Mouse (Mus musculus): ENCODE measurements around the gene Prl3d3. TPM values are rescaled to one million over a fixed set of nuclear protein-coding genes. Genes with fewer than 3 reads are reported as not detected.
"Not testable (repeated sequence)": the region's sequence is repeated elsewhere in the genome, so short reads cannot be mapped to it uniquely, and the experiment has no call there.

Gene Prl3d3
- polyA plus RNA-seq (2012; ENCODE audit: insufficient read depth, insufficient read length, missing spikeins): not detected in 2 replicates

DNA sequence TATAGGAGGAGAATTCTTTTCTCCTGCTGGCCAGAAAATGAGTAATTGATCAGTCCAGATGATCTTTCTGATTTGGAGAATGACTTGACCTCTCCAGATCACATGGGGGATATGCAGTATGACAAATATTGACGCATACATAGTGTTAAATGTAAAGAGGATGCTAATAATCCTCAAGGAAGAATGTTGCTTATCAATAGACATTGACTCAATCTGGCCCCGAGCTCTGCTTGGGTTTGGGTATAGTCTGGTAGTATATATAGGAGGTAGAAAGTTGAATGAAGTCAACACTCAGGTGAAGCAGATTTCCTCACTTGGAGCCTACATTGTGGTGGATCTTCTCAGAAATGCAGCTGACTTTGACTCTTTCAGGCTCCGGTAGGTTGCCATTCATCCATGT, at the start of gene Prl3d3:
Prl3d3 (plus strand) TSS at position 301 of the 400 bp plus-strand sequence.
- not testable (repeated sequence) for H3K4me1 ChIP-seq (ENCODE audit: control insufficient read depth, insufficient read depth, low read length); H3K27ac ChIP-seq (ENCODE audit: insufficient read depth, low read depth, low read length)

DNA sequence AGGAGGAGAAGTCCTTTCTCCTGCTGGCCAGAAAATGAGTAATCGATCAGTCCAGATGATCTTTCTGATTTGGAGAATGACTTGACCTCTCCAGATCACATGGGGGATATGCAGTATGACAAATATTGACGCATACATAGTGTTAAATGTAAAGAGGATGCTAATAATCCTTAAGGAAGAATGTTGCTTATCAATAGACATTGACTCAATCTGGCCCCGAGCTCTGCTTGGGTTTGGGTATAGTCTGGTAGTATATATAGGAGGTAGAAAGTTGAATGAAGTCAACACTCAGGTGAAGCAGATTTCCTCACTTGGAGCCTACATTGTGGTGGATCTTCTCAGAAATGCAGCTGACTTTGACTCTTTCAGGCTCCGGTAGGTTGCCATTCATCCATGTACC, 35.2 kb upstream of the Prl3d3 start, which contains the start of gene Prl3d2:
Prl3d2 (plus strand) TSS at position 301 of the 400 bp plus-strand sequence.
- H3K4me3 ChIP-seq (ENCODE audit: insufficient read depth, low read length); H3K27ac ChIP-seq (ENCODE audit: insufficient read depth, low read depth, low read length); H3K4me1 ChIP-seq (ENCODE audit: control insufficient read depth, insufficient read depth, low read length): not testable (repeated sequence)

More for the DNA sequence above, at the start of gene Prl3d3:
- H3K4me3 ChIP-seq (ENCODE audit: insufficient read depth, low read length): not testable (repeated sequence)

DNA sequence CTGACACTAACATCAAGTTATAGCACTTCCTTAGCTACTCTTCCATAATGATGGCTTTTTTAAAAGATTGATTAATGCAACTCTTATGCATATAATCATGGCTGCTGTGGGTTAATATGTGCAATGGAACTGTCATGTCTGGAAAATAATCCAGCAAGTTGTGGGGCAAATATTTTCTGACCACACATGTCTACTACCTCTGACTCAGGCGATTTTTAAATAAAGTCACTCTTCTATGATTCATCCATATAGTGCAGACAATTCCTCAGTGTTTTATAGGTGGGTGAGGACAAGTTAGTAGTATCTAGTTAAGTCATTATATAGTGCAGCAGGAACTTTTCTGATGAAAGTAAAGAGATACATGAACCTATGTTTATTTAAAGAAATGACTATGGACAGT, 8.3 kb upstream of the Prl3d3 start:
- TF ChIP-seq POLR2A (IDR thresholded peaks at IDR 0.05; ENCODE audit: borderline replicate concordance, low read depth, low read length): no peak
- TF ChIP-seq CTCF (IDR thresholded peaks at IDR 0.05; ENCODE audit: low read depth, low read length): no peak
- H3K4me3 ChIP-seq (ENCODE audit: insufficient read depth, low read length): no peak overlapping the region
- H3K4me1 ChIP-seq (ENCODE audit: control insufficient read depth, insufficient read depth, low read length): no peaks in the 10 kb centered on the region
- H3K27ac ChIP-seq (ENCODE audit: insufficient read depth, low read depth, low read length): no peak overlapping the region

DNA sequence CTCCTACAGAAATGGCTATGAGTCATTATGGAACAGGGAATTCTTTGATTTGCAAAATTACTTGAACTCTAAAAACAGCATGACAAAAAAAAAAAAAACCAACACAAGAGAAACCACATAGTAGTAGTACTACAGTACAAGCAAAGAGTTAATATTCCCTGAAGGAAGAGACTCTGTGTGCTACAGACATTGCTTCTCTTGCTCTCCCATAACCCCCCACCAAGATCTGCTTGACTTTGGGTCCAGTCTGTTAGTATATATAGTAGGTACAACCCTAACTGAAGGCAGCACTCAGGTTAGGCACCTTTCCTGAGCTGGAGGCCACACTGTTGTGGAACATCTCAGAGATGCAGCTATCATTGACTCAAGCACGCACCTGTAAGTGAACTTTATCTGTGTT, 39.8 kb downstream of the Prl3d3 start, which contains the start of gene Prl3c1:
Prl3c1 (plus strand) TSS at position 301 of the 400 bp plus-strand sequence.
- no peak within 1 kb of the TSS for H3K4me3 ChIP-seq (ENCODE audit: insufficient read depth, low read length)
- no peaks in the 10 kb centered on the region for H3K4me1 ChIP-seq (ENCODE audit: control insufficient read depth, insufficient read depth, low read length)
- TF ChIP-seq CTCF (IDR thresholded peaks at IDR 0.05; ENCODE audit: low read depth, low read length): no peak
- no peak for TF ChIP-seq POLR2A (IDR thresholded peaks at IDR 0.05; ENCODE audit: borderline replicate concordance, low read depth, low read length)
- no peak within 1 kb of the TSS for H3K27ac ChIP-seq (ENCODE audit: insufficient read depth, low read depth, low read length)

Other genes starting within 250 kb of the Prl3d3 start
- gene Prl, start 99.2 kb upstream of the Prl3d3 start, polyA plus RNA-seq (2012; ENCODE audit: insufficient read depth, insufficient read length, missing spikeins): not detected in 2 replicates
- gene Prl3d1, start 62.6 kb upstream of the Prl3d3 start, polyA plus RNA-seq (2012; ENCODE audit: insufficient read depth, insufficient read length, missing spikeins): not detected in 2 replicates
- not detected in 2 replicates for gene Prl3d2, start 35.1 kb upstream of the Prl3d3 start, polyA plus RNA-seq (2012; ENCODE audit: insufficient read depth, insufficient read length, missing spikeins)
- gene Prl3c1, start 39.9 kb downstream of the Prl3d3 start, polyA plus RNA-seq (2012; ENCODE audit: insufficient read depth, insufficient read length, missing spikeins): not detected in 2 replicates
- not detected in 2 replicates for gene Prl3b1, start 85.1 kb downstream of the Prl3d3 start, polyA plus RNA-seq (2012; ENCODE audit: insufficient read depth, insufficient read length, missing spikeins)
- not detected in 2 replicates for gene Prl3a1, start 102.6 kb downstream of the Prl3d3 start, polyA plus RNA-seq (2012; ENCODE audit: insufficient read depth, insufficient read length, missing spikeins)
- not detected in 2 replicates for gene Prl6a1, start 155.8 kb downstream of the Prl3d3 start, polyA plus RNA-seq (2012; ENCODE audit: insufficient read depth, insufficient read length, missing spikeins)
- not detected in 2 replicates for gene Prl8a2, start 188.9 kb downstream of the Prl3d3 start, polyA plus RNA-seq (2012; ENCODE audit: insufficient read depth, insufficient read length, missing spikeins)
- not detected in 2 replicates for gene Prl2b1, start 234.1 kb downstream of the Prl3d3 start, polyA plus RNA-seq (2012; ENCODE audit: insufficient read depth, insufficient read length, missing spikeins)